Mouse (Mus musculus) heart, postnatal 0 days (tissue): ENCODE measurements around the gene Tssk4.

ENCODE experiments used
- CTCF ChIP-seq: IDR thresholded peaks from 2 replicates; pipeline ENCODE4 v1.5.1; 2016; ENCODE audit warnings: antibody characterized with exemption, control low read depth, low read depth
- EP300 ChIP-seq: IDR thresholded peaks from 2 replicates; pipeline ENCODE4 v1.6.1; 2016; ENCODE audit warnings: antibody characterized with exemption, low read depth

DNA sequence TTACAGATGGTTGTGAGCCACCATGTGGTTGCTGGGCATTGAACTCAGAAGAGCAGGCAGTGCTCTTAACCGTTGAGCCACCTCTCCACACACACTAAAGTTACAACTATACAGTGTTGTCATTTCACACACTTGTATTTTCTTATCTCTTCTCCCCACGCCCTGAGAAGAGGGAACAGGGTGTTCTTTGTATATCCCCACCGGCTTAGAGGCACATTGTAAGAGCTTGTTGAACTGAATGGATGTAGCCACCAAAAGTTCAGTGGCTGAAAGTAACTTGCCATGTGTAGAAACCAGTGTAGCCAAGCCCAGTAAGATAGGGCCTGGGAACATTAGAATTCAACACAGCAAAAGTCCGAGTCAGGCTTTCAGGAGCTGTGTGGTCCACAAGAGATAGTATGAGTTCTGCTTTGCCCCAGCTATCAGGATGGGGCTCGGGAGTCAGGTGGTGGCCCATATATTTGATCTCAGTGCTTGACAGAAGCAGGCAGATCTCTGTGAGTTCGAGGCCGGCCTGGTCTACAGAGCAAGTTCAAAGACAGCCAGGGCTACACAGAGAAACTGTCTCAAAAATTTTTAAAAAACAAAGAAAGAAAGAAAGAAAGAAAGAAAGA, 35.3 kb upstream of the Tssk4 start:
- no peak for TF ChIP-seq EP300
- TF ChIP-seq CTCF: no peak
